Mouse (Mus musculus) brain, embryonic 14.5 days (tissue): ENCODE measurements around the gene Cenpm.

Experiments
- CTCF ChIP-seq: fragments of 200-500 bp; IDR thresholded peaks from 2 replicates; pipeline ENCODE4 v1.5.1; 2012; ENCODE audit warnings: inconsistent platforms, mild to moderate bottlenecking, moderate library complexity, borderline replicate concordance; ENCODE audit not compliant: insufficient read depth, insufficient read length; ENCODE audit errors: extremely low read depth
- POLR2A ChIP-seq: fragments of 200-500 bp; IDR thresholded peaks from 2 replicates; pipeline ENCODE4 v1.6.1; 2012; ENCODE audit warnings: mild to moderate bottlenecking, inconsistent platforms, borderline replicate concordance; ENCODE audit not compliant: poor library complexity, insufficient read depth, insufficient read length, severe bottlenecking; ENCODE audit errors: extremely low read depth

DNA sequence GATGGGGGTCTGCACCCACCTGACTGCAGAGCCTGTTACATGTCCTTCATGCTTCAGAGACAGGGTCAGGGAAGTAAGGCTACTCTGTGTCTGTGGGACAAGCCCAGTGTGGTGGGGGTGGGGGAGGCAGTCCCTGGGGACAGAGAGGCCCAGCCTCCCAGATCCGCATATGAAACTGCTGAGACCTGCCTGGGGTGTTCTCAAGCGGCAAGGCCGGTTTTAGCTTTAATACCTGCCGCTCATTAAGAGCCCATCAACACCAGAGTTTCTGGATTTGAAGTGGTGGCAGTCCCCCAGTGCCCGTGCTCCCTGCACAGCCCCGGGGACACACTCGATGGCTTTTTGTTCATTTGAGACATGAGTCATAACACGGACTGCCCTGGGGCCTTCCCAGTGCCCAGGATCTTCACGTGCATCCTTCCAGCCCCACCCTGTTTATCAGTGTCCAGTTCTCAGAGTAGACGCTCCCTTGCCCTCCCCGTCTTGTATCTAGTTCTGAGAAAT is 15.0 kb downstream of the Cenpm start:
- TF ChIP-seq POLR2A (no peak), CTCF (no peak)
